Mouse (Mus musculus): Measurements from ENCODE around the gene Rarb. TPM values are rescaled to one million over a fixed set of nuclear protein-coding genes. Genes with fewer than 3 reads are reported as not detected.

Rarb gene
- polyA plus RNA-seq, 1 experiment from 2014 or later, result 20.8 TPM

GRCm38 (mm10) chr14:16525137-16525924 is 293.6 kb downstream of the Rarb start:
- 74% methylated on average over 5 of the region's 5 CpGs for WGBS
- H3K27me3 ChIP-seq (replicated peaks), result no peaks in the 10 kb centered on the region
- ATAC-seq (ENCODE audit: insufficient number of reproducible peaks, low FRiP score), result no peak

DNA sequence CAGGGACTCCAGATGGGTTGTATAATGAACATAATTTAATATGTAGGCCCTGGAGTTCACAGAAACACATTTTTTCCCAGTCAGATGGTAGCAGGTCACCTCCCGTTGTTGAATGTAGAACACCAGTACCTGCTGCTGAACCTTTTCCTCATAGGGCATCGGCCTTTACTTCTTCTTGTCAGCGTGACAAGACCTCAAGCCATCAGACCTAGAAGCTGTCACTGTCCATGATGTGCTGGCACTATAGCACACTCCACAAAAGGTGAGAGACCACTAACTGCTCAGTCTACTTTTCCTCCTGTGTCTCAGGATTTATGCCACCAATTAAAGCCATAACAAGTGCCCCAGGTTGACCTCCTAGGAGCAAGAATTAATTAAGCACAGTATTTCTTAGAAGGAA is 296.1 kb downstream of the Rarb start:
- no peak overlapping the region for H3K4me3 ChIP-seq
- peaks cover 16% of the 10 kb centered on the region for H3K4me1 ChIP-seq (replicated peaks)
- WGBS, result 85% methylated on average over 3 of the region's 3 CpGs
- no peak for ATAC-seq (ENCODE audit: insufficient number of reproducible peaks, low FRiP score)
- H3K9me3 ChIP-seq (replicated peaks), result no peaks in the 10 kb centered on the region
- H3K9ac ChIP-seq, result no peak overlapping the region
- no peaks in the 10 kb centered on the region for H3K36me3 ChIP-seq
- H3K27me3 ChIP-seq (replicated peaks), result no peaks in the 10 kb centered on the region
- H3K27ac ChIP-seq (ENCODE audit: poor library complexity, severe bottlenecking), result no peak overlapping the region
- no peak overlapping the region for H3K4me2 ChIP-seq

More at GRCm38 (mm10) chr14:16525137-16525924, 293.6 kb downstream of the Rarb start:
- H3K9ac ChIP-seq, result no peak overlapping the region
- no peak overlapping the region for H3K4me2 ChIP-seq
- H3K4me3 ChIP-seq, result no peak overlapping the region
- H3K4me1 ChIP-seq (replicated peaks), result peaks cover 4% of the 10 kb centered on the region; the same call in 1 of the 2 replicates
- H3K9me3 ChIP-seq (replicated peaks), result no peaks in the 10 kb centered on the region
- H3K27ac ChIP-seq (ENCODE audit: poor library complexity, severe bottlenecking), result no peak overlapping the region
- H3K36me3 ChIP-seq, result no peaks in the 10 kb centered on the region

DNA sequence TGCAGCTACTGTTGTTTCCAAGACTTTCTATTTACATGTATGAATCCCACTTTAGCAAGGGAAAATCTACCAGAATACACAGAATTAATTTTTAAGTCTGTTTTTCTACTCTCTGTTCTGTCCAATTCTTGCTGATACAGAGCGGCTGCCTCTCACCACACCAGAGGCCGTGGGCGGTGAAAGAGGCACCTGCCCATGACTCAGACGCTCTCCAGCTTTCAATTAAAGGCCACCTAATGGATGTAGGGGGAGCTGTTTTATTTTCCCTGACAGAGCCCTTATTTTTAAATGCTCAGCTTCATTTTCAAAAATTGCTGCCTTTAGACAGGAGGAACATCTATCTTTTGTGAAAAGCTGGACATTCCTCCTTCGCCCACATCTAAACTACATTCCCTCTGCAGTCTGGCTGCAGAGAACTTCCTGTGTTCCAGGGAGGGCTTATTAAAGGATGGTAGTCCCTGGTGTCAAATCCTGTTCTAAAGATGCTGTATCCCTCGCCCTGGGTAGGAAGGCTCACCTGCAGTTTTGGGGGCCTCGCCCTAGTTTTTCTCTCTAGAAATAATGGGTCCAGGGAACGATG is 299.3 kb downstream of the Rarb start:
- Histone ChIP-seq H3K4me3 (no peak overlapping the region), H3K36me3 (no peaks in the 10 kb centered on the region), H3K4me2 (no peak overlapping the region), H3K9ac (no peak overlapping the region), H3K9me3 (replicated peaks) (no peaks in the 10 kb centered on the region), H3K4me1 (replicated peaks) (peaks cover 26% of the 10 kb centered on the region), H3K27me3 (replicated peaks) (no peaks in the 10 kb centered on the region), H3K27ac (ENCODE audit: poor library complexity, severe bottlenecking) (no peak overlapping the region)
- WGBS, result 68% methylated on average over 8 of the region's 8 CpGs
- no peak for ATAC-seq (ENCODE audit: insufficient number of reproducible peaks, low FRiP score)

DNA sequence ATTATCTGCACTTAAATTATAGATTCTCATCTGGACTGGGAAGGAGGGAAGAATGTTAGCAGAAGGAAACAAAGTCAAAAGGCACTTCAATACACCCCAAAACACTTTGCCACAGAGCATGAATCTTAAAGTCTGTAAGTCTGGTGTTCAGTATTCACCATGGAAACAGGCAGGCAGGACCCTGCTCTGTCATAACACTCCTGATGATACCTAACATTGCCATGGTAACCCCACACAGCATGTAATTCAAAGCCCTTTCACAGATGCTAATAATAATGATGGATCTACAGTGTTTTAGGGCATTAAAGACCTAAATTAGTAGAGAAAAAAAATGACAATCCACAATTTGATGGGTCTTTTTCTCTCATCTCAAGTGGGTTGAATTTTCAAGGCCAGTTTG is 301.0 kb downstream of the Rarb start:
- no peak overlapping the region for H3K9ac ChIP-seq
- no peak overlapping the region for H3K4me3 ChIP-seq
- H3K27ac ChIP-seq (ENCODE audit: poor library complexity, severe bottlenecking), result no peak overlapping the region
- no peak for ATAC-seq (ENCODE audit: insufficient number of reproducible peaks, low FRiP score)
- no peak overlapping the region for H3K4me2 ChIP-seq
- no peaks in the 10 kb centered on the region for H3K27me3 ChIP-seq (replicated peaks)
- H3K9me3 ChIP-seq (replicated peaks), result no peaks in the 10 kb centered on the region
- H3K4me1 ChIP-seq (replicated peaks), result peaks cover 26% of the 10 kb centered on the region
- H3K36me3 ChIP-seq, result no peaks in the 10 kb centered on the region

DNA sequence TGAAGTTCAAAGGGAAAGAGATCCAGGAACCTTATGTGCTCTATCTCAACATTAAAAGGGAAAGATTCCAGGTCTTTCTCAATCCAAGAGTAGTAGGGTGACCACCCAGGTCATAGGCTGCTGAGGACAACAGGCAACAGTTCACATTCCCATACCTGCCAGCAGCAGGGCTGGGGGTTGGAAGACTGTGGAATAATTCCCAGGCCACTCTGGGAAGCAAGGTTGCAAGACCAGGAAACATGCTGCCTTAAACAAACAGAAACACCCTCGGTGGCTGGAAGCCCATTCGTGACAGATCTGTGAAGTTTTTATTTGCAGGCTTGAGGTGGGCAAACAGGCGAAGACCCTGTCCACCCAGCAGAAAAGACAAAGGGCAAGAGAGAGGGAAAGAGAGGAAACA is 303.2 kb downstream of the Rarb start:
- WGBS, result 44% methylated on average over 3 of the region's 3 CpGs

DNA sequence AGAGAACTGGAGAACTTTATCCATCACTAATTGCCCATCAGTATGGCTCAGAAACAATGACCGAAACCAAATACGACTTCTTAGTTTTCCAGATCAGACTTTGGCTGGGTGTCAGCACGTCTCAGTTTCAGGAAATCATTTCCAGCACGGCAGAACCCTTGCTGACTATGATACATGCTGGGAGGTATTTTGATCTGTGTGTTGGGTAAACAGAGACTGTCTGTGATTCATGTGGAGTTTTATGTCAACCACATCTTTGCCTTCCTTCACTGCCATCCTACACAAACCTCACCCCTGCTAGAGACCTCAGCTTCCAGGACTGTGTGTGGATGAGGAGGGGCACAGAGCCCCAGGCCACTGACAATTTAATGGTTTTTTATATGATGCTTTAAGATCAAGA is 308.4 kb downstream of the Rarb start:
- Histone ChIP-seq H3K9ac (no peak overlapping the region), H3K4me3 (no peak overlapping the region), H3K36me3 (peaks cover 19% of the 10 kb centered on the region), H3K4me1 (replicated peaks) (0 out of 2 replicates have a peak, but pooled peaks cover 4% of the 10 kb centered on the region), H3K4me2 (no peak overlapping the region), H3K9me3 (replicated peaks) (peaks cover 4% of the 10 kb centered on the region; the same call in 1 of the 2 replicates), H3K27ac (ENCODE audit: poor library complexity, severe bottlenecking) (no peak overlapping the region), H3K27me3 (replicated peaks) (no peaks in the 10 kb centered on the region)
- no peak for ATAC-seq (ENCODE audit: insufficient number of reproducible peaks, low FRiP score)
- 62% methylated on average over 4 of the region's 4 CpGs for WGBS

More for the DNA sequence above, 303.2 kb downstream of the Rarb start:
- Histone ChIP-seq H3K4me2 (no peak overlapping the region), H3K27me3 (replicated peaks) (no peaks in the 10 kb centered on the region), H3K27ac (ENCODE audit: poor library complexity, severe bottlenecking) (no peak overlapping the region), H3K4me1 (replicated peaks) (peaks cover 26% of the 10 kb centered on the region), H3K9ac (no peak overlapping the region), H3K36me3 (no peaks in the 10 kb centered on the region), H3K9me3 (replicated peaks) (no peaks in the 10 kb centered on the region), H3K4me3 (no peak overlapping the region)
- no peak for ATAC-seq (ENCODE audit: insufficient number of reproducible peaks, low FRiP score)

- Histone ChIP-seq H3K4me1 (replicated peaks) (0 out of 2 replicates have a peak, but pooled peaks cover 4% of the 10 kb centered on the region), H3K4me2 (no peak overlapping the region), H3K9me3 (replicated peaks) (peaks cover 4% of the 10 kb centered on the region; the same call in 1 of the 2 replicates), H3K9ac (no peak overlapping the region), H3K27ac (ENCODE audit: poor library complexity, severe bottlenecking) (no peak overlapping the region), H3K36me3 (peaks cover 19% of the 10 kb centered on the region), H3K4me3 (no peak overlapping the region), H3K27me3 (replicated peaks) (no peaks in the 10 kb centered on the region)
- no peak for ATAC-seq (ENCODE audit: insufficient number of reproducible peaks, low FRiP score)
- 61% methylated on average over 4 of the region's 4 CpGs for WGBS
These were observed 309.1 kb downstream of the Rarb start for GRCm38 (mm10) chr14:16509825-16510224.

GRCm38 (mm10) chr14:16508760-16509159 is 310.2 kb downstream of the Rarb start:
- 78% methylated on average over 7 of the region's 7 CpGs for WGBS
- H3K9me3 ChIP-seq (replicated peaks), result peaks cover 4% of the 10 kb centered on the region; the same call in 1 of the 2 replicates
- peaks cover 19% of the 10 kb centered on the region for H3K36me3 ChIP-seq
- H3K9ac ChIP-seq, result no peak overlapping the region
- H3K27ac ChIP-seq (ENCODE audit: poor library complexity, severe bottlenecking), result no peak overlapping the region
- no peak overlapping the region for H3K4me3 ChIP-seq
- no peak overlapping the region for H3K4me2 ChIP-seq
- H3K4me1 ChIP-seq (replicated peaks), result 0 out of 2 replicates have a peak, but pooled peaks cover 4% of the 10 kb centered on the region
- ATAC-seq (ENCODE audit: insufficient number of reproducible peaks, low FRiP score), result no peak
- no peaks in the 10 kb centered on the region for H3K27me3 ChIP-seq (replicated peaks)

DNA sequence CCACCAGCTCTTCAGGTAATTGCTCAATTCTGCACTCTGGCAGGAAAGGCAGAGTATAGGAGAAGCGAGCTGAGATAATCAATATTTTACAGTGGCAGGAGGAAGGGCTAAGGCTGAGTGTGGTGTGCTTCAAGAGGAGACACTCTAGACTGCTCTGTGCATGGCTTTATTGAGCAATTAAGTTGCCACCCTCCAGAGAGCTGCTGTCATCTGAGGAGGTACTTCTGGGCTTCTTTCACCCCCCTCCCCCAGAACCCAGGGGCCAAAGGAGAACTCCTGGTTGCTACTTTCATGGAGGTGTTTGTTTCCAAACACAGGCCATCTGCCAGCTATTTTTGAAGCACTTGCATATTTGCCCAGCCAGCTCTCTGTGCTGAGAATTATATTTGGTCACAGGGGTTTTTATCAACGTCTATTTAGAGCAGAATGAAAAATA is 321.7 kb downstream of the Rarb start:
- peaks cover 6% of the 10 kb centered on the region for H3K36me3 ChIP-seq
- H3K27me3 ChIP-seq (replicated peaks), result no peaks in the 10 kb centered on the region
- H3K4me3 ChIP-seq, result no peak overlapping the region
- peak; percentile 63; the same call in 1 of the 2 replicates for ATAC-seq (ENCODE audit: insufficient number of reproducible peaks, low FRiP score)
- 41% methylated on average over 2 of the region's 2 CpGs for WGBS
- H3K9me3 ChIP-seq (replicated peaks), result 0 out of 2 replicates have a peak, but pooled peaks cover 3% of the 10 kb centered on the region
- H3K27ac ChIP-seq (ENCODE audit: poor library complexity, severe bottlenecking), result peak overlapping the region; percentile 86
- no peak overlapping the region for H3K9ac ChIP-seq
- H3K4me2 ChIP-seq, result peak overlapping the region; percentile 11; the same call in 1 of the 2 replicates
- H3K4me1 ChIP-seq (replicated peaks), result peaks cover 25% of the 10 kb centered on the region

DNA sequence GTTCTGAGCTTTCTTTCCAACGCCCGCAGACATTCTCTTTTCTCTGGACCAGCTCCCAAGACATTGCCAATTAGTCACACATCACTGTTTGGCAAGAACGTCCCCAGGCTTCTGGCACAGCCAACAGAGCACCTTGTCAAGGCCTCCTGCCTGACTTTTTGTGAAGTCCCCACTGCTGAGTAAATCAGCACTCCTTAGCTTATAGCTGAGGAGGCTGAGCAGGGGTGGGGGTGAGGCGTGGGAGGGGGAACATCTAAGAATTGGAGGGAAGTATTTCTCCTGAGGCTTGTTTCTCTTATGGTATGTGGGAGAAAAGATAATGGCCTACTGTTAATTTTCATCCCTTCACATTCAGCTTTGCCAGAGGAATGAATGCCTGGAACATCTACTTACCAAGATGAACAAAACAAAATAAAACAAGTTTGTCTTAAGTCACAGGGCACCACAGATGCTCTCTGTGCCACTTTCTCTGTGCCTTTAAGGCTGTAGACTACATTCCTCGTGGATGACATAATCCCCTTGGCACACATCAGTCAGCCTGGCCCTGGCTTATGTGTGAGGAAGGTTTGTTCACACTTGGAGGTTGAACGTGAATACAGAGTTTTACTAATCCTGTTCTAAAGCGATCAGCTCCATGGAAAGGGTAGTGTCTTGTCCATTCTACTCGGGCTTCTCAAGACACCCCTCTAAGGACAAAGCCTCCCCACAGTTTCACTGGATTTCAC is 335.1 kb downstream of the Rarb start:
- no peaks in the 10 kb centered on the region for H3K9me3 ChIP-seq (replicated peaks)
- no peaks in the 10 kb centered on the region for H3K36me3 ChIP-seq
- WGBS, result 42% methylated on average over 8 of the region's 8 CpGs
- no peak overlapping the region for H3K4me2 ChIP-seq
- H3K27ac ChIP-seq (ENCODE audit: poor library complexity, severe bottlenecking), result peak overlapping the region; percentile 70
- no peaks in the 10 kb centered on the region for H3K27me3 ChIP-seq (replicated peaks)
- H3K4me1 ChIP-seq (replicated peaks), result peaks cover 61% of the 10 kb centered on the region
- no peak overlapping the region for H3K9ac ChIP-seq
- H3K4me3 ChIP-seq, result no peak overlapping the region
- 0 out of 2 replicates have a peak, but pooled peaks have one; percentile 46 for ATAC-seq (ENCODE audit: insufficient number of reproducible peaks, low FRiP score)

DNA sequence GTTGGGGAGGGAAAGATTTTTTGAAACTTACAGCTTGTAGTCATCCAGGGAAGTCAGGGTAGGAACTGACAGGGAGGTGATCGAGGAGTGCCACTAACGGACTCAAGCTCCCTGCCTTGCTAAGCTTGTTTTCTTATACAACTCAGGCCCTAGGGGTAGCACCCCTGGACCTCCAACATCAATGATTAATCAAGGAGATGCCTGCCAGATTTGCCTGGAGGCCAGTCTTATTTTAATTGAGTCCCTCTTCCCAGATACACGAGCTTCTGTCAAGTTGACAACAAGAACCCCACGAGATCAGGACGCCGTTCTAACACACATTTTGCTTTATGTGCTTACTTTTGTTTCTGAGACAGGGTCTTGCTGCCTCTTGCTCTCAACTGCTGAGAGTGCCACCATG is 338.3 kb downstream of the Rarb start:
- H3K9me3 ChIP-seq (replicated peaks), result no peaks in the 10 kb centered on the region
- no peak overlapping the region for H3K4me3 ChIP-seq
- no peak overlapping the region for H3K27ac ChIP-seq (ENCODE audit: poor library complexity, severe bottlenecking)
- peaks cover 49% of the 10 kb centered on the region for H3K4me1 ChIP-seq (replicated peaks)
- no peak overlapping the region for H3K9ac ChIP-seq
- H3K4me2 ChIP-seq, result no peak overlapping the region
- no peak for ATAC-seq (ENCODE audit: insufficient number of reproducible peaks, low FRiP score)
- H3K27me3 ChIP-seq (replicated peaks), result no peaks in the 10 kb centered on the region
- H3K36me3 ChIP-seq, result no peaks in the 10 kb centered on the region
- WGBS, result 81% methylated on average over 6 of the region's 6 CpGs

Data from heart, embryonic 12.5 days (tissue).